8 mouse cellular contexts compared by ENCODE assay signal in the genomic region with DNA sequence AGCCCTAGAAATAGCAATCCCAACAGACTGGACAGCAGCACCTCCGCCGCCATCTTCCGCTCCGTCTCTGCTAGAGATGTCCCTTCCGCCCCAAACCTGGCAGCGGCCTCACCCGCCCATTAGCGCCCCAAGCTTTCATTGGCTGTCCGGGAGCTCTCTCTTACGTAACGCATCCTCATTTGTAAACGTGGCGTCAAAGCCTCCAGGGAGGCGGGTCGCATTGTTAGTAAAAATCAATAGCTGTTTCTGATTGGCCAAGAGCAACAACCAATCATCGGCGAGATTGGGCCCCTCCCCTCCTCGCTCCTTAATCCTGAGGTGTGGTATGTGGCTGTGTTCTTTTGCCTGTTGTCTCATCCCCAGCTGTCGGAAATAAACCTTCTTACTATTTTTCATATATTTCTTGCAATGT. TPM values are rescaled to one million over a fixed set of nuclear protein-coding genes. Genes with fewer than 3 reads are reported as not detected.
DNase-seq lines count a peak whose midpoint lies in the region; ATAC-seq and TF ChIP-seq lines count a peak whose summit lies in the region.

A gene (minus strand): TSS at position 66 of the 412 bp plus-strand sequence.

- peak; percentile 97 for ATAC-seq in embryonic facial prominence, embryonic 14.5 days (ENCODE audit: low read depth)
- peak; percentile 97 for ATAC-seq in limb, embryonic 13.5 days (ENCODE audit: low FRiP score, low read depth)
- peak; percentile 96 for ATAC-seq in midbrain, embryonic 16.5 days

- DNase-seq in 3T3-L1 (ENCODE audit: low read depth, low spot score): peak; percentile 99
- DNase-seq in adrenal gland, postnatal 4 days (ENCODE audit: low spot score in 2 of 2): peak; percentile 79 to 92
- DNase-seq in embryonic facial prominence, embryonic 14.5 days (ENCODE audit: low spot score): peak; percentile 100
- peak; percentile 95 to 97 for DNase-seq in heart, adult 2 months
- peak; percentile 98 to 99 for DNase-seq in kidney, adult 8-10 months
- DNase-seq in spleen, postnatal 10 days (ENCODE audit: low spot score in 2 of 2): peak; percentile 90 to 96

- intact Hi-C loops in heart, adult 2 months (cut with DNase I): loop anchor here (5.0 kb wide), 1 partner anchor 191 kb away; a partner anchor contains a TSS

- peak within 1 kb of the TSS; percentile 62 for H3K4me3 ChIP-seq in embryonic facial prominence, embryonic 14.5 days (ENCODE audit: low read depth, low read length)
- peak within 1 kb of the TSS; percentile 94 for H3K4me3 ChIP-seq in heart, adult 2 months
- peak within 1 kb of the TSS; percentile 83 for H3K4me3 ChIP-seq in limb, embryonic 13.5 days
- H3K4me3 ChIP-seq in midbrain, embryonic 16.5 days (ENCODE audit: low read depth, low read length): peak within 1 kb of the TSS; percentile 73

- TF ChIP-seq POLR2A in heart, adult 2 months (IDR thresholded peaks at IDR 0.05; ENCODE audit: insufficient read depth, low read depth, low read length): peak; percentile 94

- H3K79me2 ChIP-seq in heart, adult 2 months (replicated peaks; ENCODE audit: control insufficient read depth, insufficient read depth, low read length): no peaks in the 10 kb centered on the region

- peak within 1 kb of the TSS; percentile 92 for H3K4me2 ChIP-seq in embryonic facial prominence, embryonic 14.5 days (ENCODE audit: low read depth, low read length)
- peak within 1 kb of the TSS; percentile 98 for H3K4me2 ChIP-seq in limb, embryonic 13.5 days (replicated peaks)
- H3K4me2 ChIP-seq in midbrain, embryonic 16.5 days (ENCODE audit: low read length): peak within 1 kb of the TSS; percentile 72

- TF ChIP-seq CTCF in heart, adult 2 months (IDR thresholded peaks at IDR 0.05): 0 out of 2 replicates have a peak, but pooled peaks have one; percentile 18

- TF ChIP-seq EP300 in heart, adult 2 months (IDR thresholded peaks at IDR 0.05; ENCODE audit: insufficient read depth, low read depth, low read length): peak; percentile 77; the same call in 1 of the 2 replicates

- peak within 1 kb of the TSS; percentile 69 for H3K9ac ChIP-seq in embryonic facial prominence, embryonic 14.5 days (ENCODE audit: low read depth, low read length)
- peak within 1 kb of the TSS; percentile 73 for H3K9ac ChIP-seq in heart, adult 2 months (ENCODE audit: low read depth, low read length)
- H3K9ac ChIP-seq in limb, embryonic 13.5 days: peak within 1 kb of the TSS; percentile 80
- H3K9ac ChIP-seq in midbrain, embryonic 16.5 days (ENCODE audit: low read depth, low read length): peak within 1 kb of the TSS; percentile 70

- peaks cover 27% of the 10 kb centered on the region for H3K36me3 ChIP-seq in embryonic facial prominence, embryonic 14.5 days (ENCODE audit: control insufficient read depth, insufficient read depth, low read length)
- no peaks in the 10 kb centered on the region for H3K36me3 ChIP-seq in heart, adult 2 months (ENCODE audit: control insufficient read depth, insufficient read depth, low read length)
- H3K36me3 ChIP-seq in limb, embryonic 13.5 days: peaks cover 29% of the 10 kb centered on the region
- peaks cover 19% of the 10 kb centered on the region for H3K36me3 ChIP-seq in midbrain, embryonic 16.5 days (ENCODE audit: control insufficient read depth, insufficient read depth, low read length)

- H3K27me3 ChIP-seq in embryonic facial prominence, embryonic 14.5 days (replicated peaks; ENCODE audit: control insufficient read depth, insufficient read depth, low read length): no peaks in the 10 kb centered on the region
- no peaks in the 10 kb centered on the region for H3K27me3 ChIP-seq in heart, adult 2 months (ENCODE audit: control insufficient read depth, insufficient read depth, low read length)
- no peaks in the 10 kb centered on the region for H3K27me3 ChIP-seq in limb, embryonic 13.5 days
- no peaks in the 10 kb centered on the region for H3K27me3 ChIP-seq in midbrain, embryonic 16.5 days (ENCODE audit: control insufficient read depth, insufficient read depth, low read depth, low read length)

- no peaks in the 10 kb centered on the region for H3K9me3 ChIP-seq in embryonic facial prominence, embryonic 14.5 days (ENCODE audit: control insufficient read depth, low read length)
- no peaks in the 10 kb centered on the region for H3K9me3 ChIP-seq in limb, embryonic 13.5 days
- H3K9me3 ChIP-seq in midbrain, embryonic 16.5 days (replicated peaks; ENCODE audit: control insufficient read depth, low read length, poor library complexity, severe bottlenecking): no peaks in the 10 kb centered on the region

- 0% methylated on average over 19 of the region's 19 CpGs for WGBS in embryonic facial prominence, embryonic 14.5 days
- WGBS in heart, adult 2 months: under 1% methylated on average over 19 of the region's 19 CpGs
- 0% methylated on average over 19 of the region's 19 CpGs for WGBS in limb, embryonic 13.5 days
- 0% methylated on average over 19 of the region's 19 CpGs for WGBS in midbrain, embryonic 16.5 days

- no peak within 1 kb of the TSS for H3K27ac ChIP-seq in embryonic facial prominence, embryonic 14.5 days (replicated peaks; ENCODE audit: low read depth, low read length)
- H3K27ac ChIP-seq in heart, adult 2 months: peak within 1 kb of the TSS; percentile 24
- no peak within 1 kb of the TSS for H3K27ac ChIP-seq in limb, embryonic 13.5 days
- peak within 1 kb of the TSS; percentile 85 for H3K27ac ChIP-seq in midbrain, embryonic 16.5 days (ENCODE audit: low read length)

- H3K4me1 ChIP-seq in embryonic facial prominence, embryonic 14.5 days (ENCODE audit: control insufficient read depth, insufficient read depth, low read length): peaks cover 8% of the 10 kb centered on the region
- H3K4me1 ChIP-seq in heart, adult 2 months (ENCODE audit: control insufficient read depth, insufficient read depth, low read length): peaks cover 2% of the 10 kb centered on the region; the same call in 1 of the 2 replicates
- peaks cover 18% of the 10 kb centered on the region for H3K4me1 ChIP-seq in limb, embryonic 13.5 days
- H3K4me1 ChIP-seq in midbrain, embryonic 16.5 days (ENCODE audit: control insufficient read depth, insufficient read depth, low read length): peaks cover 17% of the 10 kb centered on the region

RNA-seq across cellular contexts. Expression of the gene that starts here (rescaled TPM):
- 100 to 1,000 TPM; 109 to 112 TPM for total RNA-seq in adrenal gland, postnatal 4 days (2021)
- 59.3 and 62.9 TPM in 2 replicates for polyA plus RNA-seq in embryonic facial prominence, embryonic 14.5 days (2014; fragmentation: Nextera tagmentation; extraction: Ambion mirVana)
- total RNA-seq in heart, adult 2 months (2021): 10 to 100 TPM; 24.4 to 25.1 TPM
- 25.6 and 26.4 TPM in 2 replicates for polyA plus RNA-seq in heart, adult 2 months (2012; rRNA removed)
- polyA plus RNA-seq in limb, embryonic 13.5 days (2015; fragmentation: Nextera tagmentation; extraction: Ambion mirVana): 80.8 and 84.9 TPM in 2 replicates
- polyA plus RNA-seq in midbrain, embryonic 16.5 days (2015; fragmentation: Nextera tagmentation; extraction: Ambion mirVana): 132 and 138 TPM in 2 replicates

Comparison
In these comparisons a context has a peak if more than half of its experiments do, and no peak if none do; other contexts are left out.
1. RNA of the gene that starts here (total RNA-seq): 109 to 112 TPM in adrenal gland, postnatal 4 days; 24.4 to 25.1 TPM in heart, adult 2 months; every median in the first group is over 4 times any median in the second.
2. H3K27ac ChIP-seq: peak in heart, adult 2 months (single experiment) and midbrain, embryonic 16.5 days (single experiment); none in embryonic facial prominence, embryonic 14.5 days (single experiment) and limb, embryonic 13.5 days (single experiment).
3. Peak in every context shown above with its lines, with median percentiles within 50 percentile points of each other: DNase-seq, ATAC-seq, H3K4me2 ChIP-seq, H3K4me3 ChIP-seq and H3K9ac ChIP-seq.